Mouse (Mus musculus) liver, embryonic 18 days (tissue): ENCODE measurements around the gene Doc2b. TPM values are rescaled to one million over a fixed set of nuclear protein-coding genes. Genes with fewer than 3 reads are reported as not detected.

Experiments used
- polyA plus RNA-seq: library from polyadenylated mRNA; depleted of rRNA; stranded (reverse); fragments of >200 nt; gene quantifications from 2 replicates; pipeline ENCODE4 v1.2.3, GENCODE M21; 2012; rRNA removed

Doc2b gene
- 0.01 and 0.02 TPM in 2 replicates for polyA plus RNA-seq

GRCm38 (mm10) chr11:75796029-75796445, at the start of gene Doc2b:
TSS of gene Doc2b (minus strand) at chr11:75796049.

DNA sequence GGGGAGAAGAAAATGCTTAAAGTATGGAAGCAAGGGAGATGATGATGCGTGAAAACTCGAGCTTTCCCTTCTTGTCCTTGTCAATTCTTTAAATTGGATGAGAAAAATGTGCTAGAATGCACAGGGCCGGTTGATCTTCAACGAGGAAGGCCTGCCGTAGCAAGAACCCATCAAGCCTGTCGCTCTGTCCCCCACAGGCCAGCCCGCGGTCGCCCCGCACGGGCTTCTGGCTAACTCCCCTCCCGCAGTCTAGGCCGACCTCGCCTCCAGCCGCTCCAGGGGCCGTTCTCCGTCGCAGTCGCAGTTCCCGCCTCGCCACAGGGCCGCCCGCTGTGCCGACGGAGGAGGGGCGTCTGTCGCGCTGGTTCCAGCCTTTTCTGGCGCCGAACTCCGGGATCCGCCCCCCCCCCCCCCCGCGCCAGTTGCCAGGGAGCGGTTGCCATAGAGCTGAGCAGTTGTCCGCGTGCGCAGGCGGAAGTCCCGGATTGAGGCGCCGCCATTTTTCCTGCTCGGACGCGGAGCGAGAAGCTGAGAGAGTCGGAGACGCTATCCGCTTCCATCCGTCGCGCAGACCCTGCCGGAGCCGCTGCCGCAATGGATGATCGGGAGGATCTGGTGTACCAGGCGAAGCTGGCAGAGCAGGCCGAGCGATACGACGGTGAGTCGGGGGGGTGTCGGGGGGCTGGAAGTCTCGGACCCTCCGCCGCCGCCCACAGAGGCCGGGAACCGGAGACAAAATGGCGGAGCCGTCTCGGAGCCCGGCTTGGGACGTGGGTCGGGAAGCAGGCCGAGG, 63.2 kb downstream of the Doc2b start, which contains the start of gene Ywhae:
Ywhae (plus strand) TSS at position 436 of the 793 bp plus-strand sequence.

Other genes starting within 250 kb of the Doc2b start
- gene Pitpna, start 208.0 kb downstream of the Doc2b start, polyA plus RNA-seq: 31.1 and 31.4 TPM in 2 replicates
- 16.7 and 18.8 TPM in 2 replicates for gene Inpp5k, start 165.1 kb downstream of the Doc2b start, polyA plus RNA-seq
- 31.0 and 38.8 TPM in 2 replicates for gene Myo1c, start 145.5 kb downstream of the Doc2b start, polyA plus RNA-seq
- 23.2 and 23.9 TPM in 2 replicates for gene Crk, start 116.8 kb downstream of the Doc2b start, polyA plus RNA-seq
- gene Ywhae, start 63.2 kb downstream of the Doc2b start, polyA plus RNA-seq: 167 and 177 TPM in 2 replicates
- gene Rph3al, start 142.4 kb upstream of the Doc2b start, polyA plus RNA-seq: 1.0 and 1.1 TPM in 2 replicates
- 0.03 TPM in 1 of 2 replicates, not detected in the other for gene 1700016K19Rik, start 203.9 kb upstream of the Doc2b start, polyA plus RNA-seq
- 4.6 and 5.9 TPM in 2 replicates for gene Rflnb, start 231.7 kb upstream of the Doc2b start, polyA plus RNA-seq